Mouse (Mus musculus) cerebral cortex, adult 2 months (tissue): ENCODE data around the gene Rflnb.

Experiments used
- WGBS: fragments of 180-500 bp; shearing (Covaris S2); methylation state at CpG from one replicate; pipeline ENCODE4 v1.1.7; 2018; 5-methylcytosine and 5-hydroxymethylcytosine counted together

Rflnb gene

DNA sequence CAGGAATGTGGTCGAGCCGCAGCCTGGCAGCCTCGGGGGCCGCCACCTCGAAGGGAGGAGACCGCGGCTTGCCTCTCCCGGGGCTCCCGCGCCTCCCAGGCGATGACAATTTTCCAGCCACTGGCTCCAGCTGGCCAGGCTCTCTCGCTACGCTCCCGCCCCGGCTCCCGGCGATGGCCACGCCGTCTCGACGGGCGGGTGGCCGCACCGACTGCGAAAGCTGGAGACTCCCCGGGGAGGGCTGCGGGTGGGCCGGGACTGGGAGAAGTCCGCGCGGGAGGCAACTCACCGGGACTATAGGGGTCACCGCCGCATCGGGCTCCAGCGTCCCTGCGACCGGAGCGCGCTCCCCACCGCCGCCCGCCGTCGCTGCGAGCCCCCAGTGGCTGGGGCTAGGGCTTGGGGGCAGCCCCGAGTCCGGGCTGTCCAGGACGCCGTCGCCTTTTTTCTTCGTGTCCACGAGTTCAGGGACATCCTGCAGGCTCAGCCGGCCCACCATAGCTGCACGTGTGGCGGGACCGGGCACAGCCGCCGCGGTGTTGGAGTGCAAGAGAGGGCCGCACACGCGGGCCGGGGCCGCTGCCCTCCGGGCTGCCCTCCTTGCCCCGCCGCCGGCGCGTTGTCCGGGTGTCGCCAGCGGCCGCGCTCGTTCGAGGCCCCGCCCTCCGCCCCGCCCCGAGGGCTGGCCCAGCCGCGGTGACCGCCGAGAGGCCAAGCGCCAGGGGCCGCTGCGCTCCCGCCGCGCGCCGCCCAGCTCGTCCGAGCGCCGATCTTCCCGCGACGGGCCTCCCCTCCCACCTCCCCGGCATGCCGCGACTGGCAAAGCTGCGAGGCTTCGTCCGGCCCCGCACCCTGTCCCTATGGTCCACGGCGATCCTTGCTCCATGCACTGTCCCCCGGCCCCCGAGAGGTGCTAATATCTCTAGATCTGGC is at the start of gene Rflnb:
Gene Rflnb (minus strand): TSS at position 644 of the 933 bp plus-strand sequence.
- 1% methylated on average over 109 of the region's 112 CpGs for WGBS

DNA sequence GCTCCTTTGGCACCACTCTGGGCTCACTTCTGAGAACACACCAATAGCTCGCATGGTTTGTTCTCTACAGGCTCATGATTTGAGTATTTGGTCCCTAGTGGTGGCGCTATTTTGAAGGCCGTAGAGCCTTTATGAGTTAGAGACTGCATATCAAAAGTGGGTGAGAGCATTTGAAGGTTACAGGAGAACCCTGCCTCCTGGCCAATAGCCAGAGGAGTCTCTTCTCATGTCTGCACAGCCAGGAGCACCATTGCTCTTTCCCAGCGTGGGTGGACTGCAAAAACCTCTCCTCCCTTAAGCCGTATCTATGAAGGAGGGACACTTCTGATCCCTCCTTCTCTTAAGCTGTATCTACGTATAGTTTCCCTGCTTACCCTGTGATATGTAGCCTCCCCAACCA is 49.8 kb upstream of the Rflnb start:
- 87% methylated on average over 6 of the region's 6 CpGs for WGBS

DNA sequence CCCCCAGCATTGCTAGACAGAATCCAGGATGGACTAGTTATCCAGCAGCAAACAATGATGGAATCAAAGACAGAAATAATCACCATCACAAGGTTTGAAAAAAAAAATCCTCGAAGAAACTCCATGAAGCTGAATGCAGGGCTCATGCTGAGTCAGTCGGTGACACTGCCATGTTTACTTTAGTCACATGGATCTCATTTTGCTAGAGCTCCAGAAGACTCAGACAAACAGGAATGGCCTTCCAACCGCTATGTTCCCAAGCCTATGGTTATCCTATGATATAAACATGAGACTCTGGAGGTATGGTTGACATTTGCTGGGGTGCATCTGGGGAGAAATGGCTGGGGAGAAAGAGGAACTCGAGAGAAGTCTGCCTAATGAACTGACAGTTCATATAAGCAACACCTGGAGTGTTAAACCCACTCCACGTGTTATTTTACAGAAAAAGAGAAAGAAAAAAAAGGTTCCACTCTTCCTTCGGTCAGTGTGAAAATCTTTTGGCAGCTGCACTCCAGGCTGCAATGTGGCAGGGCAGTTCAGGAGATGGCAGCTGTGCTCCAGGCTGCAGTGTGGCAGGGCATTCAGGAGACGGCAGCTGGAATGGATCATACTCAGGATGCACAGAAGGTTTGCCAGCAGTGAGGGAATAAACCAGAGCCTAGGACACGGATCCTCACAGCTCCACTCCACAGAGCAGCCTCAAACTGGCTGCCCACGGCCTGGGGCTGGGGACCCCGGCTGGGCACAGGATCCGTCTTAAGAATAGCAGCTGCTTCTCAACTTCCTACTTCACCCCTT is 46.9 kb upstream of the Rflnb start:
- WGBS, result 52% methylated on average over 11 of the region's 11 CpGs

DNA sequence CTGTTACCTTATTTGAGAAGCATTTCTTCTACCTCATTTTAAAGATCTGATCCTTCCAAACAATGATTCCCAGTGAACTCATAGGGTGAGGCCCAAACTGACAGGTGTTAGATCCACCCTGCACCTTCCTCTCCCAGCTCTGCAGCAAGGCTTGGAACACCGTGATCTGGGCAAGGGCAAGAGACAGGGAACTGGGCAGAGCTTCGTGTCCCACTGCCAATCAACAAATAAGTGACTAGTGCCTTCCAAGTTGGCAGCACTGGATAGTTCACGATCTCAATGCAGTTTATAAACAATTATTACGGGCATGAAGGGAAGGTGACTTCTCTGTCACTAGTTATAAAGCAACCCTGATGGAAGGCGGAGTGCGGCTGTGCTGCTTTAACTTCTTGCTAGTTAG is 42.2 kb upstream of the Rflnb start:
- WGBS, result 84% methylated on average over 6 of the region's 6 CpGs

DNA sequence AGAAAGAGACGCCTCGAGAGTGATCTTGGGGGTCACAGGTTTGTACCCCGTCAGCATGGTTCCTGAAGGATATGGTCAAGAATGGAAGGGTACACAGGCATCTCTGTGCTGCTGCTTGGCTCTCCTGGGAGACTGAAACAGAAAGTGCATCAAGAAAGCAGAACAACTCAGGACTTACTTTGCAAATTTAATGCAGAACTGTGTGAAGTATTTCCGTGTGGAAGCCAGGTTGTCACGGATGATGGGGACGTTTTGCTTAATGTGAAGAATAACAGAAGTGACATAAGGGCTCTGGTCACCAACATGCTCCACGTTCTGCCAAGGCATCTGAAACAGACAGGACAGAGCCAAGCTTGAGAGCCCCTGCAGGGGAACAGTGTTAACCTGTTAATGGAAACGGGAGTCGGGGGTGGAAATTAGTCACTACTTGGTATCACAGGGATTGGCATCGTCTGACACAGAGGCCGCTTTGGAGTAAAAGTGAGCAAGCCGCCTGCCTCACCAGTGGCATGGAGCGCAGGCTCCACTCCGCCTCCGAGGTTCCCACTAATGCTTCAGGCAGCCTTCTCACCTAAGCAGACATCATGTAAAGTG is 39.1 kb upstream of the Rflnb start:
- 82% methylated on average over 15 of the region's 15 CpGs for WGBS

DNA sequence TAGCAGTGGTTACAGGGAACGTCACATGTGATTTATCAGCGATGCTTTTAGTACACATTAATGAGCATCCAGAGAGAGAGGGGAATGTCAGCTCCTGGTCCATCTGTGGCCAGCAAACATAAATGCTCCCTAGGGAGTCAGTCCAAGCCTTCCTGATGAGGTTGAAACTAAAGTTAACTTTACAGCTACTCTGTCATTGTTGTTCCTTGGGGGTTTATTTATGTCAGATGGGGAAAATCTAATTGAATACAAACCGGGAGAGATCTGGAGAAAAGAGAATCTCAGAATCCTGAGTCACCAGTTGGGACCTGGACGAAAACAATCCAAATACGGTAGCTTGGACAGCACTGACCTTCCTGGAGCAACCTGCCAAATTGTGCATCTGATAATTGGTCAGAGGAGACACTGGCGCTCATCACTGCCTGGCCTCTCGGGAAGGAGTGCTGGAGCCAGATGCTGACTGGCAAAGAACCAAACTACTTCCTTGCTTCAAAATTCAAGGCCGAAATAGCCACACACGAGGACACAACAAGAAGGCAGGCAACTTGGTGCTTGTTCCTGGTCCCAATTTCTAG is 38.0 kb upstream of the Rflnb start:
- 71% methylated on average over 9 of the region's 9 CpGs for WGBS

DNA sequence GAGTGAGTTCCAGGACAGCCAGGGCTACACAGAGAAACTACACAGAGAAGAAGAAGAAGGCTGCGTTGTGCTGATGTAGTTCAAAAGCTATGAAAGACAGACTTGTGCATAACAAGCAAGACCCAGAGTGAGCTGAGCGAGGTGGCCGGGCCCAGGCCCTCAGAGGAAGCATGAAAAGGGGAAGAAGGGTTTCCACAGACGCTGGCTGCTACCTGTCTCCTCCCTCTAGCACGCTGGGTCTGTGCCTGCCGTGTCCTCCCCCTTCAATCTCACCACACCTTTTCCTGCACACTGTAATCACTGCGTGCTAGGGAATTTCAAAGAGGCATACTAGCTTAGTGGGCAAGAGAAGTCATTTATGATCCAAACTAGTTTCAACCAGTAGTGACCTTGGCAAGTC is 36.8 kb upstream of the Rflnb start:
- 81% methylated on average over 7 of the region's 7 CpGs for WGBS

DNA sequence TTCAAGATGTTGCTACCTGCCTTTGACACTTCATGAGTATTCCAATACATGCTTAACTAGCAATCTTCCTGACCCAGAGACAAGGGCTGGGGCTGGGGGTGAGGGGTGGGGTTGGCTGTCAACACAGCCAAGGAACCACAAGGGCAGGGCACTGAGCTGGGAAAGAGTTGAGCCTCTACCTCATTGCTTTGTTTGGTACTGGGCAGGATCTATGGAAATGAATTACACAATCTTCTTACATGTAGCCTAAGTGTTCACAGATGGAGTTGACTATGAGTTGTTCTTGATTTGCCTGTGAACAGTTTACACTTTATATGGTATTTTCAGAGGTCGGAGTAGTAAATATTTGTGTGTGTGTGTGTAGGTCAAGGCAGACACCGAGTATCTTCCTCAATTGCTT is 33.3 kb upstream of the Rflnb start:
- WGBS, result 91% methylated on average over 2 of the region's 2 CpGs

DNA sequence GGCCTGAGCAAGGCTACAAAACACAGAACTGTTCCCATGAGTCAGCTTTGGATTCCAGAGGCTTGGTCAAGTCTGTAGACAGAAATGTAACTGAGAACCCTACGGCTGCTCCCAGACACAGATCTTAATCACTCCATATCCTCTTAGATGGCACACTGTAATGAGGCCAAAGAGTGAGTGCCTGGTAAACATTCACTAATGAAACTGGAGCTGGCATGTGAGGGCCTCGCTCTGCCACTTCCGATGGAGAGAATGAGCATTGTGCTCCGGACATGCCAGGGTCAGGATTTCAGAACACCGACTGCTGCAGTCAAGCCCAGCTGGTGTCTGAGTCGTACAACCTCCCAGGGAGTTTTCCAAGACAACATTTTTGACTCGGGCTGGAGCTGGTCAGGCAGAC is 32.4 kb upstream of the Rflnb start:
- 71% methylated on average over 7 of the region's 7 CpGs for WGBS

DNA sequence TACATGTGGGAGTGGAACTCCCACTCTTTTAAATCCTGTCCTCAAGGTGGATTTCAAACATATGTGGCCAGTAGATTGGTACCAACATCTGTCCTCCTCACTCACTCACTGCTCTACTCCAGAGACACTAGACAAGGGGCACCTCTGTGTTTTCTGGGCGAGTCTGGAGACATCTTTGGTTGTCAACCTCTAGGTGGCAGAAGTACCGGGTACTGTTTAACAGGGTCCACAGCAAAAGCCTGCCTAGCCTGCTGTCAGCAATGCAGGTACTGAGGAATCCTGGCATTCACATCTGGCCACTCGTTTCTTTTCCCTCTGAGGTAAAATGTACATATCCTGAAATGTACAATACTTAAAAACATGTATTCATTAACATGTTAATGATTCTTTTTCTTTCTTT is 28.9 kb upstream of the Rflnb start:
- WGBS, result 45% methylated on average over 3 of the region's 3 CpGs

DNA sequence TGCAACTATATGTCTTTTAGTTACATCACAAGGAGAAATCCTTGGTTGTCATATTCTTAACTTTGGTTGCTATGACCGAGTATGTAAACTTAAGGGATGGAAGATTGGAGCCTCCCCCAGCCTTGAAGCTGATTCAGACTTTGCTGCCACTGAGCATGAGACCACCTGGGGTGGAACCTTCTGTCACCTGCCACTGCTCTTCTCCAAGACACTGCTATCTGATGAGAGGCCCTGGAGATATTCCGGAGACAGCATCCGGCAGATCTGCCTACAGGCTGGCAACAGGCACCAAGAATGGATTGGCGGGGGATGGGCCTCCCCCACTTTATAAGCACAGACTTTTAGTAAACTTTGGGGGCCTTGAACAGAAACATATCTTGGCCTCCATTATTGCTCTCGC is 24.9 kb upstream of the Rflnb start:
- WGBS, result 73% methylated on average over 5 of the region's 5 CpGs

DNA sequence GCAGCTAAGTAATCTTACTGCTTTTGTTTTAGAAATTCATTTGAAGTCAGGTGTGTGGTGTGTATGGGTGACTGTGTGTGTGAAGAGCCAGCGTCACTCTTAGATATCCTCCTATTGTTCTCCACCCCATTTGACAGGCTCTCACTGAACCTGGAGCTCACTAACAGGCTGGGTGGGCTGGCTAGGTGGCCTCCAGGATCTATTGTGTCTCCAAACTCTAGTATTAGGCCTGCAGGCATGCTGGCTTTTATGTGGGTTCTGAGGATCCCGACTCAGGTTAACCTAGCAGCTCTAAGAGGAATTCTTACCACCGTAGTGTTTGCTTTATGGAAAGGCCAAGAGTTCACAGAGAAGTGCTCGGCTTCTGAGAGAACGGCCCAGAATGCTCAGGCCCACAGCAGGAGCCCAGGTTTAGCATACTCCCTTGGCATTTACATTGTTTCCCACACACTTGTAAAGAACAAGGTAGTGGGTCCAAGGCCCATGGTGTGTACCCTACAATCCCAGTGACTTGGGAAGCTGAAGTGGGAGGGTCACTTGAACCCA is 23.5 kb upstream of the Rflnb start:
- WGBS, result 65% methylated on average over 5 of the region's 5 CpGs

DNA sequence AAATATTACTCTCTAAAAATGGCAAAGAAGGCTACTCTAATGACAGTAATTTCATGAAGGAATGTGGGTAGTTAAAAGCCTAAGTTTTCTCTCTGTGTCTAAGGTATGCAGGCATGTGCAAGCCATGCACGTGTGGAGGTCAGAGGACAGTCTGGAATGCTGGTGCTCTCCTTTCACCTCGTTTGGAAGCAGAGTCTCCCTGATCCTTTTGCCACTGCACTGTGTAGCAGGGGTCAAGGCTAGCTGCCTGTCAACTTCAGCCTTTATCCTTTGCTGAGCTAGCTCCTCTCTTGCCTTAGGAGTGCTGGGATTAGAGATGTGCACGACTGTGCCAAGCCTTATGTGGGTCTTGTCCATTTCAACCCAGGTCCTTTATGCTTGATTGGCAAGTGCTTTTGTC is 22.9 kb upstream of the Rflnb start:
- WGBS, result 66% methylated on average over 3 of the region's 3 CpGs

DNA sequence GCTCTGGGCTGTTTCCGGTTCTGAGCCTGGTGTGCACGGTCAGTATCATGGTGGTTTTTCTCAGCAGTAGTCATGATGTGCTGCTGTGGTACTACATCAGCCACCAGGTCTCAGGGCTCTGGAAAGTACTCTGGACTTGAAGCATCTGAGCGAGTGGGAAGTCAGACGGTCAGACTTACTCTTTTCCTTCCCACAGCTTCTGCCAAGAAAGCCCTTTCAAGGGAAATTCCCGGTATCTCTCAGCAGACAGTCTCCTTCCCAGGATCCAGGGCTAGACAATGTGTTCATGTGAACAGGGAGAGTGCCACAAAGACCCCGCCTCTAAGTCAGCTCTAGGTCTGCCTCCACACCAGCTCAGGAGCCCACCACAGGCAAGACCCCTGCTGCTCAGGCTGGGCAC is 17.8 kb upstream of the Rflnb start:
- 69% methylated on average over 6 of the region's 6 CpGs for WGBS

DNA sequence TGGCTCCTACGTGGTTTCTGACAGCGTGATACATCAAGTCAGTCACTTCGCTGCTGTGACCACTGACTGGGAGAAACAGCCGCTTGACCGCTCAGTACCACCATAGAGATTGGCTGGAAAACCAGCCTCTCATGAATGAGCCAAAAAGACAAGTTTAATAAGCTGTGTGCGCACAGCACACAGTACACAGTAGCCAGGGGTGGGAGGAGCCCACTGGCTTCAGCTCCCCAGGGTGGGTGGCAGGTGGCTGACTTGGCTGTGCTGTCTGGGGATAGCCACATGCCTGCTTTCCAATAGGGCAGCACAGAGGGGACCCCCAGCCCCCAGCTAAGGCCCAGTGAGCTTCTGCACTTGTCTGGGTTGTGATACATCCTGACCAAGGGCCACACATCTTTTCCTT is 16.9 kb upstream of the Rflnb start:
- 65% methylated on average over 6 of the region's 6 CpGs for WGBS

DNA sequence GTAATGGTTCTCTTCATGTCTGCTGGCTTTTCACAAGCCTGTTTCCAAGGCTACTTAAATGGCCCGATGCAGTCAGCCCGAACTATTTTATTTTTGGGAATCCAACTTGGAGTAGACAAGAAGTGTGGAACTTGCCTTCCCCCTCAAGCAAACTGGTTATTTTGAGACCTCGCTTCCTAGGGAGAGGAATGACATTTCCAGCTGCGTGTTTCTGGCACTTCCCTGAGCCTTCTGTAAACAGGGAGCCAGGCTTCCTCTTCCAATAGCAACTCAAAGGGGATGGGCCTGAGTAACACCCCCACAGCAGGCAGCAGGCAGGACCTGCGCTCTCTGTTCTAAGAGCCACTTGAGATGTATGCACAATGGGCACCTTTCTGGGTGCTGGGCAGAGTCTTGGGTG is 15.3 kb upstream of the Rflnb start:
- WGBS, result 15% methylated on average over 5 of the region's 5 CpGs

DNA sequence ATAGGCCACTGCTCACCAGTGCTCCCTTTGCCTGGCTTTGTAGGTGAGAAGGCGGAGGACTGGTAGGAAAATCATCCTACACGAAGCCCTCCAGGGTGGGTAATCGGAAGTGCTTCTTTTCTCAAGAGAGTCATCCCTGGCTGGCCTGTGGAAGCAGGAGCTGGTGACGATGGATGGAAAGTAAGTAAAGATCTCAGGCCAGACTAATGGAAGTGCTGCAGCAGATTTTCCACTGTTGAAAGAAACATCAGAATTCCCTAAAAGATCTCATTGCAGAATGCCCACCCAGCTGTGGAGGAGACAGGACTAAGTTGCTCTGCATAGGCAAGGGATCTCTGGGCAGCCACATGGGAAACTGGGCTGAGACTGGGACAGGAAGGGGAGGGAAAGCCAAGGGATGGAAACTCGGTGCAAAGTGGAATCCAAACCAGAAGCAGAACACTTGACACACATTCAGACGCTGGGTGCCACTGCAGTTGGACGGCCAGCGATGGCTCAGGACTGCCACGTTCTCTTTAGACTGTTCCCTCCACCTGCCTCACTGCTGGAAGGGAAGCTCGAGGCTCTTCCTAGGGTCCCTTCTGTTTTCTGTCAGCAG is 14.6 kb upstream of the Rflnb start:
- 51% methylated on average over 10 of the region's 10 CpGs for WGBS

DNA sequence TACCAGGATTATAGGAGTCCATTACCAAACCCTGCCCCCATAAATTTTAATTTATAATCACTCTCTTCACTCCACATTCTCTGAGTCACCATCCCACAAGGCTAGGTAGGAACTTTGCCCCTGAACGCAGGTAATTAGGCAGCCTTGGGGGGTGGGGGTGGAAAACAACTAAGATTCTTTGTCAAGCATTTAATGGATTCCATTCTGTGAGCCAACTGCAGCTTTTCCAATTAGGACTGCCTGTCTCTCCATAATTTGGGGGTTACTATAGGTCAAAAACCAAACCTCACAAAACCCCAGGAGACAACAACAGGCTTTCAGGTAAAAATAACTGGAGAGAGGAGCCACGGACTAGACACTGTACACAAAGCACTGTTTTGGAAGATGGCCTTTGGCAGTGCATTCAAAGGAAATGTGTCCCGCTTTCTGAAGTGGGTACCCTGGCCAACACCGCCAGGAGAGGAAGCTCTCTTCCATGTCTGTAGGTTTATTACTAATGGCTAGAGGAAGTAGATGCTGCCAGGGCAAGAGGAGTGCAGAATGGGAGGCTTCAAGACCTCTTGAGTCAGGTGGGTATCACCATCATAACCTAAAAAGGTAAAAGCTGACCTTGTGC is 13.3 kb upstream of the Rflnb start:
- 65% methylated on average over 4 of the region's 4 CpGs for WGBS

DNA sequence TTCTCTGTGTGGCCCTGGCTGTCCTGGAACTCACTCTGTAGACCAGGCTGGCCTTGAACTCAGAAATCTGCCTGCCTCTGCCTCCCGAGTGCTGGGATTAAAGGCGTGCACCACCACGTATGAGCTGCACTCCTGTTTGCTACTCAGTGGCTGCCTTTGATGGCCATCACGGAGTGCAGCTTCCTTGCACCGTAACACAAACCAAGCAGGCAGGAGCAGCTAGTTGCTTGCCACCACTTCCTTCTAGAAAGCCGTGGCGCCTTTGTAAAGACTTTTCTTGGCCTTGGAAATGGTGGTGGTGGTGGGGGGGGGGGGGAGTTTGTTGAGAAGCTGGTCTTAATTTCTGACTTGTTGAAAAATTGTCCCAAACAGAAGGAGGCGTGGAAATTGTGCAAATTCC is 12.5 kb upstream of the Rflnb start:
- 83% methylated on average over 8 of the region's 8 CpGs for WGBS

DNA sequence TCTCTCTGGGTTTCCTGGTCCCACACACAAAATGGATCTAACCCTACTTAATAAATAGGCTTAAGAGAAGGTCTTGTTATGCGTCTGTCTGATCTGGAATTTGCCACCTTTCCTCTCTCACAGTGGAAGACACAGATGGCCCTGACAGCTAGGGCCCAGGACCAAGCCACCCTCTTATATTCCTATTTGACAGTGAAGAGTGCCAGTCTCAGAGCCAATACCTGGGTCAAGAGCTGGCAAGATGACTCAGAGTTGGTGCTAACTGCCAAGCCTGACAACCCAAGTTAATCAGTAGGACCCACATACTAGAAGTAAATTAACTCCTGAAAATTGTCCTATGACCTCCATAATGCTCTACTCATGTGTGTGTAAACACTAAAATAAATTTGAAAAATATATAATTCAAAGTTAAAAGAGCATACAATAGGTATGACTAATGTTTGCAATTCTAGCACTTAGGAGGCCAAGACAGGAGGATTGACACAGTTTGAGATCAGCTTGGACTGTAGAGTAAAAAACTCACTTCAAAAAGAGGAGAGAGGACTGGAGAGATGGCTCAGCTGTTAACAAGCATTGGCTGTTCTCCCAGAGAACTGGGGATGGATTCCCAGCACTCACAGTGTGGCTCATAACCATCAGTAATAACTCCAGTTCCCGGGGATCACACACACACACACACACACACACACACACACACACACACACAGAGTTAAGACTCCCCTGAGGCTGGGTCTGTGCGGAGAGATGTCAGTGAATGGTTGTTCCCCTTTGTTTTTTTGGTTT is 11.9 kb upstream of the Rflnb start:
- WGBS, result 89% methylated on average over 3 of the region's 3 CpGs
